Mouse (Mus musculus) urinary bladder, postnatal 36 days (tissue): ENCODE results near the gene Sema5a.

Experiments
- DNase-seq, 2 experiments: peaks; one replicate each; pipeline ENCODE4 v3.0.0; 2022; ENCODE audit warnings: low spot score in 2 of 2, mixed read lengths in 1 of 2

The Sema5a gene

DNA sequence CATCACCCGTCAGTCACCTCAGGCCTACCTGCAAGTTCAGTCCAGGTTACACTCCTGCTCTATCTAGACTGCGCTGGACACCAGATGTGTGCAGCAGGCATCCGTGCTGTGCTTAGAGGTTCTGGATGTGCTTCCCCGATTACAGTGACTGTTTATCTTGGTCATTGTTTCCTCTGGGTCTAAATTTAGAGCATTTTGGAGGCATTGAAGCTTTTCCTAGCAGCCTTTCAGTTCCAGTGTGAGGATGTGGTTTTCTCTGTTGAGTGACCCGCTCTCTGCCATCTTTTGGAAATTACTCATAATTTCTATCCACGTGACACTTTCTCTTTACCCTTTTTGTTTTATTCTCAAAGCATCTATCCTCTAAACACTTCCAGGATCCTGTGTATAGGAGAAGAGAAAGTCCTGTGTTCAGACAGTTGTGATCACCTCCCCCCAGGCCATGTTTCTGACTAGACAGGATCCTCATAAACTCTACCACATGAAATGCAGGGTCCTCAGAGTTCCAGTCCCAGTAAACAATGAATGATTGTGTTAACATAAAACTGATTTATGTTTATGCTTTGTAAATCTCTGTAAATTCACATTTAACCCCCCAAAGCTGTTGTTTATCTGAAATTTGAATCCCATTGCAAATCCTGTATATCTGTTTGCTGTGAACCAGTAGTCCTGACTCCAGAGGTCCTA, 62.1 kb downstream of the Sema5a start:
- DNase-seq, result no peak

DNA sequence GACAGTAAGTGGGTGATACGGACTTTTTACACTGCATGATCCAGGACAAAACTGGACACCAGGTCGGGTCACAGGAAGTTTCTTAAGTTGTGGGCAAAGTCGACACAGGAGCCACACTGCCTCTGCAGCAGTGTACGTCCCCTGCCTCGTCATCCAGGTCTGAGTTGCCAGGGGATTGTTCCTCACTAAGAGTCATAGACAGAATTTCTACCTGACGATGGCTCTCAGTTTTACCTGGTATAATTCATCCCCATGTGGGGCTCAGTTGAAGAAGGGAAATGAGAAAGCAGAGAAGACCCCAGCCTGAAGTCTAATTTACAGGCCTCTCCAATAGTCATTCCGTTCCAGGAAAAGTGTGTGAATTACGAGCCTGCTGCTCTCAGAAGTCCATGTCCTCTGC, 66.2 kb downstream of the Sema5a start:
- DNase-seq, result no peak

GRCm38 (mm10) chr15:32311287-32311686, 66.7 kb downstream of the Sema5a start:
- no peak for DNase-seq

GRCm38 (mm10) chr15:32317074-32317473, 72.5 kb downstream of the Sema5a start:
- DNase-seq, result no peak

GRCm38 (mm10) chr15:32320739-32321138, 76.1 kb downstream of the Sema5a start:
- DNase-seq, result peak; percentile 8 to 35

GRCm38 (mm10) chr15:32322455-32323220, 78.0 kb downstream of the Sema5a start:
- DNase-seq, result no peak

GRCm38 (mm10) chr15:32323224-32323623, 78.6 kb downstream of the Sema5a start:
- DNase-seq, result no peak

DNA sequence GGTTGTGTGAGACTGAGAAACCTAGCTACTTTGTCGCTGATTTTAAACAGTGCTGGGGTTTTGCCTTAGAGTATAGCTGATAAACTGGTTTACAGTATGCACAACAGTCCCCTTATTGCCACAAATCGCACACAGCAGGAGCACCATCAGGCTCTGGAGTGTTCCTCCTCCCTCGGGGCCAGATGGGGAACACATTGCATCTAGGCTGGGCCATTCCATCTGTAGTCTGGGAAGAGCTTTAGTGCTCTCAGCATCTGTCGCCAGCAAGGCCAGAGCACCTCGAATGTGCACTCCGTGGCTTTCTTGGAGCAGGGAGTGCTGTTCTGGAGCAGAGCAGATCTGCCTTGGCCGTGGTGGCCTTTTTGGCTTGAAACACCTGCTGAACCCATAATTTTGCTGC, 79.5 kb downstream of the Sema5a start:
- no peak for DNase-seq

- no peak for DNase-seq
Observed at GRCm38 (mm10) chr15:32328370-32329004, 83.9 kb downstream of the Sema5a start.

- no peak for DNase-seq
Observed at GRCm38 (mm10) chr15:32329670-32330330, 85.2 kb downstream of the Sema5a start.

DNA sequence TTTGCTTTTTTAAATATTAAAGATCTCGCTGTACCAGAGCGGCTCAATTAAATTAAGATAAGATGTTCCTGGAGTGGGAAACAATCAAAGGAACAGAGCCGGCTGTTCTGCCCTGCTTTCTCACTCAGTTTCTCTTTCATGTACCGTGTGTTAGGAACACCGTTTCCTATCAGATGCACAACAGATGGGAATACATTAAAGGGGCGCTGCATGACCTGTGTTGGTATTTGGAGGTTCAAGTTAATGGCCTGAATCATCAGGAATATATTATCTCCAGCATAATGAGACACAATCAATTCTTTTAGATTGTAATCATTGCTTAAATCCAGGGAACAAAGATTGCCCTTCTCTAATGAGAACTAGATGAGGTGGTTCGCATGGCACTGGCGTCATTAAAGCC, 85.8 kb downstream of the Sema5a start:
- DNase-seq, result no peak

- no peak for DNase-seq
Observed at GRCm38 (mm10) chr15:32331037-32331436, 86.4 kb downstream of the Sema5a start.

GRCm38 (mm10) chr15:32333456-32333855, 88.8 kb downstream of the Sema5a start:
- DNase-seq, result no peak

DNA sequence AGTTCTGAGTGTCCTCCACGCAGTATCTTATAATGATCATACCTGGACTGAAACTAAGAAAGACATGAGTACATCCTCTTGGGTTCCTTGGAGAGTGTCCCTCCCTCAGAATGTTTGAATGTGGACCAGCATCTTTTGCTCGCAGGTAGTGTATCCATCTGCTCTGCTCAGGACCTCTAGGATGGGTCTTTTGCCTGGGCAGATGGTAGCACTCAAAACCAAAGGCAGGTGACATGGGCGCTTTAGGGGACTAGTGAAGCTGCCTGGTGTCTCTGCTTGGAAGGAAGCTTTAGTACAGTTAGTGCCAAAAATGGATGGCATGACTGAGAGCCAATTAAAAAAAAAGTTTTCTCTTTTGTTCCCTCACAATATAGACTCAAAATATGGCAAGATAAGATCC, 93.2 kb downstream of the Sema5a start:
- no peak for DNase-seq

GRCm38 (mm10) chr15:32338721-32339290, 94.2 kb downstream of the Sema5a start:
- no peak for DNase-seq

GRCm38 (mm10) chr15:32339426-32339825, 94.8 kb downstream of the Sema5a start:
- no peak for DNase-seq

GRCm38 (mm10) chr15:32341423-32341822, 96.8 kb downstream of the Sema5a start:
- DNase-seq, result no peak

GRCm38 (mm10) chr15:32343544-32343943, 98.9 kb downstream of the Sema5a start:
- no peak for DNase-seq

DNA sequence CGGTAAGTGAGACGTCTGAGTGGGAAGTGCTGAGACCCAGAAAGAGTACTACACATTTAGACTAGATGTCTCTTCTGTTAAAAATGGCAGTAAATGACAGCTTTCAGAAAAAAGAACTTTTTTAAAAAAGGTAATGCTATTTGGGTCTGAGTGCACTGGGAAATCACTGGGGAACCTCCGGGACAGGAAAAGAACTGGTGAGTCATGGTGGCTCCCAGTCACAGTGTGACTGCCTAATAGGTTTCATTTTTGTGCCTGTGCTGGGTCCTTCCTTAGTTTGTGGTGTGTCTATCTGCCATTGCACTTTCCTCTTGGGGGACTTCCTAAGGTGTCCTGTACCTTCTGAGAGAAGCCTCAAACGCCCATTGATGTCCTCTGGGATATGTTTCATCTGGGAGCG, 102.7 kb downstream of the Sema5a start:
- no peak for DNase-seq

GRCm38 (mm10) chr15:32349276-32349675, 104.7 kb downstream of the Sema5a start:
- no peak for DNase-seq

DNA sequence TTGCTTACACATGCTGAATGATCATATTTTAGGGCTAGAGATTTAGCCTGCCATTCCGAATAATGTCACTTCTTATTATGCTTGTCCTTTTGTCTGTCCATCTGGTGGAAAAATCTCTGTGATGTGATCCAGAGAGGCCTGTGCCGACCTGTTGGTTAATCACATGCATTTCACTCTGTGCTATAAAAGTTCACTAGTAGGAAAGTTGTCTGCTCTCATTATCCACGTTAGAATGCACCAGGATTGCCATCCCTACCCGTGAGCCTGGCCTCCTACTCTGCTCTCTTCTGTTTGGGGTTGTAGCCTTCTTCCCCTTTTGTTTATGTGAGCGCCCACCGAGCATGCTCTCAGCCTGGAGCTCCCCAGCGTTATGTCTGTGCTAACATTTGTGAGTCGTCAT, 108.4 kb downstream of the Sema5a start:
- DNase-seq, result no peak

DNA sequence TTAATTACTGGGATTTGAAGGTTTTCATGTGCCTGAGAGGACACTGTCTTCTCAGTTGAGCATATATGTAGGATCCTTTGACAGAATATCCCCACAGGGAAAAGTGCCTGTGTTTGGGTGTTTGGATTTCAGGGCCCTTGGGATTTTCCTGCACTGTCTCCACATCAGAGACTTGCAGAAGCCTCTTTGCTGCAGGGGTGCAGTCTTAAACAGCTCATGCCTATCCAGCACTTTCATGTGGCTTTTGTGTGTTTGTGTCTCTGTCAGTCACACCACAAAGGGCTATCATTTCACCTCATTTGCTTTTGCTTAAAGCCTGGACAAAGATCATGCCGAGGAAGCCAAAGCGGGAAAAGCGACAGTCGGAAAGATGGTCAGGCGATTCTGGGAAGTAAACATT, 108.9 kb downstream of the Sema5a start:
- DNase-seq, result no peak
